Mouse (Mus musculus): Measurements from ENCODE around the gene 1700025F22Rik. TPM values are rescaled to one million over a fixed set of nuclear protein-coding genes. Genes with fewer than 3 reads are reported as not detected.
A peak's percentile ranks its signal among the peaks of the same experiment; 100 is the strongest.
"Not testable (repeated sequence)": the region's sequence is repeated elsewhere in the genome, so short reads cannot be mapped to it uniquely, and the experiment has no call there.

The 1700025F22Rik gene
- not detected for polyA plus RNA-seq (2021)

- DNase-seq (ENCODE audit: low read depth, low spot score) (no peak), ATAC-seq (no peak)
- peaks cover 69% of the 10 kb centered on the region for H3K27me3 ChIP-seq
- in situ Hi-C loops (cut with MboI; ENCODE audit: low pct_unique_long_range_greater_than_20kb): no loop called here
- peak; percentile 40 for TF ChIP-seq CTCF (IDR thresholded peaks at IDR 0.05)
- ChIA-PET CTCF (no interaction called here), POLR2A (no interaction called here)
These were observed at the start of gene 1700025F22Rik for GRCm38 (mm10) chr19:11165172-11165571. TSS of gene 1700025F22Rik (minus strand) at chr19:11165320.

DNA sequence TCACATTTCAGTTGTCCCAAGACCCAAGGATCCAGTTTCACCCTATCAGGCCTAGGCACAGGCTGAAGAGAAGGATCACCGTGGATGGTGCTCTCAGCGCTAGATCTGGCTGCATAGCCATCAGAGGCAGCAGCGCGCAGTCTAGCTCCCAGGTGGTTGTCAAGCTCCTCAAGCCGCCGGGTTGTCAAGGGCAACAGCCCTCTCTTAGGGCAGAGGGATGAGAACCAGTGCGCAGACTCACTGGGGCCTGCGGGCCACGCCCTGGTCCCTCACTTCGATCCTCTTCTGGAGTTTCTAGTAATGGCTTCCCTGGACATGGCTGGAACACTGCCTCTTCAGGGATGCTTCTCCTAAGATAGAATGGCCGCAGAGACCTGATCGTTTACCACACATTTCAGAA lies 31.4 kb upstream of the 1700025F22Rik start, which contains the start of gene Ms4a13:
Gene Ms4a13, minus strand, starts transcription at position 192 of the 400 bp plus-strand sequence.
- DNase-seq (ENCODE audit: low read depth, low spot score) (no peak), ATAC-seq (no peak)
- ChIA-PET CTCF (no interaction called here), POLR2A (no interaction called here)
- peaks cover 15% of the 10 kb centered on the region for H3K27me3 ChIP-seq
- TF ChIP-seq CTCF (IDR thresholded peaks at IDR 0.05): no peak
- in situ Hi-C loops (cut with MboI; ENCODE audit: low pct_unique_long_range_greater_than_20kb): no loop called here

DNA sequence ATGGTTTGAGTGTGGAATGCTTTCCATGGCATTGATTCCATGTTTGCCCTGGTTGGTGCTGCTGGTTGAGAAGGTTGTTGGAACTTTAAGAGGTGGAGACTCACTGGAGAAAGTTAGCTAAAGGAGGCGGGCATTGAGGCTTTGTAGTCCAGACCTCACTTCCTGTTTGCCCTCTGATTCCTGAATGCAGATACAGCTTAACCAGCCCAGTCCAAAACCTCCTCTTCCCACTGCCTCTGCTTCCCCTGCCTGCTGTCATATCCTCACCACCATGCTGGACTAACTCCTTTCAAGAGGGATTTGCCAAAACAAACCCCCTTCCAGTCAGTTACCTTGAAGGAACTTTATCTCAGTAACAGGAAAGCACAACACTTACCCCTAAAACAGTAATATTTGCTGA lies 27.4 kb upstream of the 1700025F22Rik start:
- H3K27me3 ChIP-seq: peaks cover 27% of the 10 kb centered on the region
- TF ChIP-seq CTCF (IDR thresholded peaks at IDR 0.05): no peak
- ATAC-seq (no peak), DNase-seq (ENCODE audit: low read depth, low spot score) (no peak)
- in situ Hi-C loops (cut with MboI; ENCODE audit: low pct_unique_long_range_greater_than_20kb): no loop called here
- ChIA-PET CTCF (no interaction called here), POLR2A (no interaction called here)

GRCm38 (mm10) chr19:11184121-11184520 lies 19.0 kb upstream of the 1700025F22Rik start:
- no peak for DNase-seq (ENCODE audit: low read depth, low spot score)
- ChIA-PET CTCF (no interaction called here), POLR2A (no interaction called here)
- H3K27me3 ChIP-seq: peaks cover 23% of the 10 kb centered on the region
- in situ Hi-C loops (cut with MboI; ENCODE audit: low pct_unique_long_range_greater_than_20kb): no loop called here
- no peak for ATAC-seq
- peak; percentile 44 for TF ChIP-seq CTCF (IDR thresholded peaks at IDR 0.05)

DNA sequence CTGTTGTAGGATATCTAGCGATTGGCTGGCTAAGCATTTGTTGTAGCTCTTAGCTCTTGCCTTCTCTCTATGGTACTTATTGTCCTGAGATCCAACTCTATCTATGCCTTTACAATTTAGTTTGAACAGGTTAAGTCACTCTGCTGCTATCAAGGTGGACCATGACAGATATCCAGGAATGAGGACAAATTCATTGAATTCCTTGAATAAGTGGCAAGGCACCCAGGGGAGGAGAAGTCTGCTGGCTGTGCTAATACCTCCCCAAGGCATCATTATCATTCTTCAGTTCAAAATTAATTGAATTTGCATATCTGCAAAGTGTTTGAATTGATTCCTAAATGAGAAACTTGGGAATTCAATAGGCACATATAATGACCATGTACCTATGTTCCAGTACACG lies 12.3 kb upstream of the 1700025F22Rik start:
- POLR2A ChIA-PET: no interaction called here
- TF ChIP-seq CTCF (IDR thresholded peaks at IDR 0.05): no peak
- ATAC-seq (no peak), DNase-seq (ENCODE audit: low read depth, low spot score) (no peak)
- in situ Hi-C loops (cut with MboI; ENCODE audit: low pct_unique_long_range_greater_than_20kb): no loop called here
- peaks cover 12% of the 10 kb centered on the region for H3K27me3 ChIP-seq
- CTCF ChIA-PET: no interaction called here

GRCm38 (mm10) chr19:11157890-11158289 lies 7.2 kb downstream of the 1700025F22Rik start:
- CTCF ChIA-PET; ATAC-seq; in situ Hi-C loops (cut with MboI; ENCODE audit: low pct_unique_long_range_greater_than_20kb); DNase-seq (ENCODE audit: low read depth, low spot score); POLR2A ChIA-PET: not testable (repeated sequence)
- peaks cover 31% of the 10 kb centered on the region for H3K27me3 ChIP-seq

GRCm38 (mm10) chr19:11135336-11135735 lies 29.8 kb downstream of the 1700025F22Rik start:
- no peak for TF ChIP-seq CTCF (IDR thresholded peaks at IDR 0.05)
- H3K27me3 ChIP-seq: peaks cover 33% of the 10 kb centered on the region
- ATAC-seq (no peak), DNase-seq (ENCODE audit: low read depth, low spot score) (no peak)
- POLR2A ChIA-PET: no interaction called here
- CTCF ChIA-PET: no interaction called here
- in situ Hi-C loops (cut with MboI; ENCODE audit: low pct_unique_long_range_greater_than_20kb): no loop called here

GRCm38 (mm10) chr19:11134852-11135251 lies 30.3 kb downstream of the 1700025F22Rik start:
- ATAC-seq: no peak
- ChIA-PET POLR2A (no interaction called here), CTCF (no interaction called here)
- H3K27me3 ChIP-seq: peaks cover 29% of the 10 kb centered on the region
- DNase-seq (ENCODE audit: low read depth, low spot score): no peak
- no peak for TF ChIP-seq CTCF (IDR thresholded peaks at IDR 0.05)
- in situ Hi-C loops (cut with MboI; ENCODE audit: low pct_unique_long_range_greater_than_20kb): no loop called here

- DNase-seq (ENCODE audit: low read depth, low spot score); ATAC-seq; POLR2A ChIA-PET; CTCF ChIA-PET; in situ Hi-C loops (cut with MboI; ENCODE audit: low pct_unique_long_range_greater_than_20kb): not testable (repeated sequence)
- peaks cover 36% of the 10 kb centered on the region for H3K27me3 ChIP-seq
These were observed 34.3 kb downstream of the 1700025F22Rik start, which contains the start of gene 1700017D01Rik for GRCm38 (mm10) chr19:11130776-11131175. TSS of gene 1700017D01Rik (minus strand) at chr19:11130876.

DNA sequence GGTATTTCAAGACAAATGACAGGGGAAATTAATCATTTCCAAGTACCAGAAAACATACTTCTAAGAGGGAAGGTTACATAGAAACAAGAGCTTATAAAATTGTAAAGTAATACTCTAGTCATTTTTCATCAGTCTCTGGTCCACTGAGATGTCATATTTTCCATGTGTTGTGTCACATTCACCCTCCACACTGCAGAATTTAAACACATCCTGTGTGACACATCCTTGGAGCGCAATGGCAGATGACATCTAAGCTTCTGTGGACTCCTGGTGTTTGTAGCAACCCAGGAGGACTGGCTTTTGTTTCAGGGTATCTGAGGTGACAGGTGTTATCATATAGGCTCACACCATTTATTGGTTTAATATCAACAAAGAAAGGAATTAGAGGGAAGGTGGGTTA lies 35.4 kb downstream of the 1700025F22Rik start:
- H3K27me3 ChIP-seq: peaks cover 40% of the 10 kb centered on the region
- ATAC-seq (no peak), DNase-seq (ENCODE audit: low read depth, low spot score) (no peak)
- TF ChIP-seq CTCF (IDR thresholded peaks at IDR 0.05): no peak
- CTCF ChIA-PET: interaction anchor here (1.4 kb wide), 1 partner anchor 11 kb away, joined by 4 read pairs; no protein-coding TSS in a partner anchor
- POLR2A ChIA-PET: no interaction called here
- in situ Hi-C loops (cut with MboI; ENCODE audit: low pct_unique_long_range_greater_than_20kb): no loop called here

DNA sequence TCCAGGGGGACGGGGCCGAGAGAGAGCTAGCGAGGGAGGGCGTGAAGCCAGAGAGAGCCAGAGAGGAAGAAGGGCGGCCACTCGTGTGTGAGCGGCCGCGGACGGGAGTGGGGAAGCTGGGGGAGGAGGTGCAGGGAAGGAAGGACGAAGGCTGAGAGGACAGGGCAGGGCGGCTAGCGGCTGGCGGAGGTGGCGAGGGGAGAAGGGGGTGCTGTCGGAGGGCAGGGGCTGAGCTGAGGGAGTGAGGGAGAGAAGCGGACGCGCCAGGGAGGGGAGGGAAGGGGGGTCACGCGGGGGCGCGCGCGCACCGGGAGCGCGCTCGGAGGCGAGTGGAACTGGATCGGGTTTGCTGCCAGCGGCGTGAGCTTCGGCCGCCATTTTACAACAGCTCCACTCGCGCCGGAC lies 44.1 kb downstream of the 1700025F22Rik start:
- in situ Hi-C loops (cut with MboI; ENCODE audit: low pct_unique_long_range_greater_than_20kb); POLR2A ChIA-PET; CTCF ChIA-PET; DNase-seq (ENCODE audit: low read depth, low spot score): not testable (repeated sequence)
- peak; percentile 21 for ATAC-seq
- peaks cover 28% of the 10 kb centered on the region for H3K27me3 ChIP-seq

DNA sequence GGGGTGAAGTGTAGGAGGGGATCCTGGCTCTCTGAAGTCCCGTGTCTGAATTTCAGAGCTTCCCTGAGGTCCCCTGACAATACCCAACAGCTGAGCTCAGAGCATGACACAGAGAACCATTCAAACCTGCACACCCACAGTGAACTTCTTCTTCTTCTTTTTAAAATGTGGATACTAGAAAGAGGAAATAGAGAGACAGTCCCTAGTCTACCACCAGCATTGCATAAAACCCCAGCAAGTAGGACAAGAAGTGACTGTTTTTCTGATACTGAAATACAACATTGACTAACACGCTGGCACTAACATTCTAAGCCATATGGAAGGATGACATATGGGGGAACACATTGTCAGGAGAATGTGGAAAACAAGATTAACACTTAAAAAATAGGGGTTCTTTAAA lies 45.8 kb downstream of the 1700025F22Rik start:
- in situ Hi-C loops (cut with MboI; ENCODE audit: low pct_unique_long_range_greater_than_20kb): no loop called here
- DNase-seq (ENCODE audit: low read depth, low spot score) (no peak), ATAC-seq (no peak)
- ChIA-PET CTCF (no interaction called here), POLR2A (no interaction called here)
- H3K27me3 ChIP-seq: peaks cover 21% of the 10 kb centered on the region
- no peak for TF ChIP-seq CTCF (IDR thresholded peaks at IDR 0.05)
